Mouse (Mus musculus) ES-E14 (cell line): ENCODE data around the gene Pigo. TPM values are rescaled to one million over a fixed set of nuclear protein-coding genes. Genes with fewer than 3 reads are reported as not detected.

Source experiments
- DNase-seq: peaks from one replicate; pipeline ENCODE4 v3.0.0-alpha.2; 2013; ENCODE audit warnings: low read depth, low spot score
- H3K27ac ChIP-seq: 2 replicates; pipeline ENCODE4 v1.5.1; 2012; ENCODE audit warnings: low read depth, mild to moderate bottlenecking, low read length, moderate library complexity, mixed read lengths; ENCODE audit not compliant: poor library complexity, insufficient read depth, severe bottlenecking
- H3K36me3 ChIP-seq: 2 replicates; pipeline ENCODE4 v1.6.1; 2012; ENCODE audit warnings: mild to moderate bottlenecking, low read length, moderate library complexity, mixed read lengths; ENCODE audit not compliant: control insufficient read depth, poor library complexity, insufficient read depth, severe bottlenecking
- H3K4me1 ChIP-seq, 2 experiments: fragments of 150-350 bp in 1 of 2; sonication (generic) in 1 of 2; 2 replicates each; pipeline ENCODE4 v1.6.1; 2012; ENCODE audit warnings: low read length in 2 of 2, mild to moderate bottlenecking in 1 of 2, mixed read lengths in 1 of 2; ENCODE audit not compliant: control insufficient read depth in 2 of 2, insufficient read depth in 2 of 2, poor library complexity in 1 of 2
- H3K4me3 ChIP-seq, 2 experiments: fragments of 150-350 bp in 1 of 2; sonication (generic) in 1 of 2; 2 replicates each; pipeline ENCODE4 v1.5.1; 2012; ENCODE audit warnings: low read length in 2 of 2, low read depth in 1 of 2, mild to moderate bottlenecking in 1 of 2, mixed read lengths in 1 of 2; ENCODE audit not compliant: insufficient read depth in 1 of 2, poor library complexity in 1 of 2, severe bottlenecking in 1 of 2
- H3K9ac ChIP-seq: 2 replicates; pipeline ENCODE4 v1.6.1; 2012; ENCODE audit warnings: low read depth, mild to moderate bottlenecking, low read length, mixed read lengths; ENCODE audit not compliant: poor library complexity, insufficient read depth, severe bottlenecking
- H3K9me3 ChIP-seq: fragments of 150-350 bp; sonication (generic); 2 replicates; pipeline ENCODE4 v1.6.1; 2012; ENCODE audit warnings: low read depth, mild to moderate bottlenecking, low read length; ENCODE audit not compliant: control insufficient read depth, insufficient read depth
- CHD2 ChIP-seq: IDR thresholded peaks from 2 replicates; pipeline ENCODE4 v1.6.1; 2014; ENCODE audit warnings: mild to moderate bottlenecking, low read depth, low read length, inconsistent platforms
- HCFC1 ChIP-seq: IDR thresholded peaks from 2 replicates; pipeline ENCODE4 v1.6.1; 2012; ENCODE audit warnings: low read length, inconsistent platforms, borderline replicate concordance; ENCODE audit not compliant: insufficient read depth
- MAFK ChIP-seq: IDR thresholded peaks from 2 replicates; pipeline ENCODE4 v1.6.1; 2014; ENCODE audit warnings: mild to moderate bottlenecking, low read depth, low read length, inconsistent platforms; ENCODE audit not compliant: insufficient read depth
- ZC3H11A ChIP-seq: IDR thresholded peaks from 2 replicates; pipeline ENCODE4 v1.6.1; 2012; ENCODE audit warnings: low read depth, mild to moderate bottlenecking, inconsistent platforms, low read length, borderline replicate concordance
- ZNF384 ChIP-seq: IDR thresholded peaks from 2 replicates; pipeline ENCODE4 v1.6.1; 2012; ENCODE audit warnings: low read depth, low read length, inconsistent platforms
- in situ Hi-C, 2 experiments: fragments of 600-800 bp; cut with MboI; formaldehyde crosslinking; loops; one replicate each; pipeline ENCODE4 v1.15.1; 2025; ENCODE audit warnings: low sequenced_read_pairs in 2 of 2, inconsistent platforms in 1 of 2; ENCODE audit not compliant: unreplicated experiment in 2 of 2
- total RNA-seq: library from RNA; depleted of rRNA; stranded (reverse); fragments of 300-350 nt; gene quantifications from 2 replicates; pipeline ENCODE4 v1.2.3, GENCODE M21; 2012

The Pigo gene
- total RNA-seq, 1 experiment, result 40.9 TPM

GRCm38 (mm10) chr4:43012091-43012490 lies 13.5 kb downstream of the Pigo start:
- H3K36me3 ChIP-seq, result 0 out of 2 replicates have a peak, but pooled peaks cover 2% of the 10 kb centered on the region
- H3K27ac ChIP-seq, result no peak overlapping the region
- DNase-seq, result no peak
- in situ Hi-C loops, result no loop called here
- no peaks in the 10 kb centered on the region for H3K9me3 ChIP-seq
- H3K9ac ChIP-seq, result no peak overlapping the region
- H3K4me3 ChIP-seq, result no peak overlapping the region
- peaks cover 0 to 10% of the 10 kb centered on the region in 2 experiments; a peak in 2 of 4 replicates for H3K4me1 ChIP-seq
- TF ChIP-seq ZNF384 (no peak), ZC3H11A (no peak), MAFK (no peak), HCFC1 (no peak), CHD2 (no peak)

GRCm38 (mm10) chr4:43010161-43011038 lies 15.2 kb downstream of the Pigo start, which contains the start of gene Fancg:
TSS of gene Fancg (minus strand) at chr4:43010506.
- Histone ChIP-seq H3K27ac (peak within 1 kb of the TSS; percentile 72), H3K9ac (peak within 1 kb of the TSS; percentile 91), H3K9me3 (no peaks in the 10 kb centered on the region), H3K4me1 (peaks cover 0 to 10% of the 10 kb centered on the region in 2 experiments; a peak in 2 of 4 replicates), H3K36me3 (0 out of 2 replicates have a peak, but pooled peaks cover 2% of the 10 kb centered on the region), H3K4me3 (peak within 1 kb of the TSS; percentile 89 to 95)
- in situ Hi-C loops, result no loop called here
- peak; percentile 71 for DNase-seq
- TF ChIP-seq ZNF384 (peak; percentile 47; the same call in 1 of the 2 replicates), CHD2 (no peak), HCFC1 (peak; percentile 84), ZC3H11A (no peak), MAFK (no peak)

GRCm38 (mm10) chr4:43005765-43006164 lies 19.9 kb downstream of the Pigo start:
- no peak overlapping the region for H3K27ac ChIP-seq
- peak; percentile 69 for DNase-seq
- H3K9me3 ChIP-seq, result no peaks in the 10 kb centered on the region
- H3K36me3 ChIP-seq, result peaks cover 4% of the 10 kb centered on the region
- no peak for TF ChIP-seq ZC3H11A
- TF ChIP-seq ZNF384, result peak; percentile 100
- TF ChIP-seq HCFC1, result peak; percentile 60; the same call in 1 of the 2 replicates
- TF ChIP-seq MAFK, result no peak
- TF ChIP-seq CHD2, result no peak
- H3K4me3 ChIP-seq, result no peak overlapping the region
- no peak overlapping the region for H3K9ac ChIP-seq
- peaks cover 0 to 8% of the 10 kb centered on the region in 2 experiments; a peak in 2 of 4 replicates for H3K4me1 ChIP-seq
- in situ Hi-C loops, result no loop called here

- in situ Hi-C loops, result no loop called here
- no peak overlapping the region for H3K9ac ChIP-seq
- H3K4me3 ChIP-seq, result no peak overlapping the region
- peaks cover 4% of the 10 kb centered on the region for H3K36me3 ChIP-seq
- no peak for DNase-seq
- no peak overlapping the region for H3K27ac ChIP-seq
- peaks cover 1 to 8% of the 10 kb centered on the region in 2 experiments; a peak in 2 of 4 replicates for H3K4me1 ChIP-seq
- H3K9me3 ChIP-seq, result no peaks in the 10 kb centered on the region
- no peak for TF ChIP-seq CHD2
- no peak for TF ChIP-seq ZNF384
- no peak for TF ChIP-seq ZC3H11A
- no peak for TF ChIP-seq MAFK
- TF ChIP-seq HCFC1, result no peak
Observed at GRCm38 (mm10) chr4:43004951-43005350, 20.7 kb downstream of the Pigo start.
